Mouse (Mus musculus) ES-E14 (cell line): ENCODE measurements around the gene Zbtb8os. TPM values are rescaled to one million over a fixed set of nuclear protein-coding genes. Genes with fewer than 3 reads are reported as not detected.

Source experiments
- DNase-seq: peaks from one replicate; pipeline ENCODE4 v3.0.0-alpha.2; 2013; ENCODE audit warnings: low read depth, low spot score
- H3K27ac ChIP-seq: 2 replicates; pipeline ENCODE4 v1.5.1; 2012; ENCODE audit warnings: low read depth, mild to moderate bottlenecking, low read length, moderate library complexity, mixed read lengths; ENCODE audit not compliant: poor library complexity, insufficient read depth, severe bottlenecking
- H3K36me3 ChIP-seq: 2 replicates; pipeline ENCODE4 v1.6.1; 2012; ENCODE audit warnings: mild to moderate bottlenecking, low read length, moderate library complexity, mixed read lengths; ENCODE audit not compliant: control insufficient read depth, poor library complexity, insufficient read depth, severe bottlenecking
- H3K4me1 ChIP-seq, 2 experiments: fragments of 150-350 bp in 1 of 2; sonication (generic) in 1 of 2; 2 replicates each; pipeline ENCODE4 v1.6.1; 2012; ENCODE audit warnings: low read length in 2 of 2, mild to moderate bottlenecking in 1 of 2, mixed read lengths in 1 of 2; ENCODE audit not compliant: control insufficient read depth in 2 of 2, insufficient read depth in 2 of 2, poor library complexity in 1 of 2
- H3K4me3 ChIP-seq, 2 experiments: fragments of 150-350 bp in 1 of 2; sonication (generic) in 1 of 2; 2 replicates each; pipeline ENCODE4 v1.5.1; 2012; ENCODE audit warnings: low read length in 2 of 2, low read depth in 1 of 2, mild to moderate bottlenecking in 1 of 2, mixed read lengths in 1 of 2; ENCODE audit not compliant: insufficient read depth in 1 of 2, poor library complexity in 1 of 2, severe bottlenecking in 1 of 2
- H3K9ac ChIP-seq: 2 replicates; pipeline ENCODE4 v1.6.1; 2012; ENCODE audit warnings: low read depth, mild to moderate bottlenecking, low read length, mixed read lengths; ENCODE audit not compliant: poor library complexity, insufficient read depth, severe bottlenecking
- H3K9me3 ChIP-seq: fragments of 150-350 bp; sonication (generic); 2 replicates; pipeline ENCODE4 v1.6.1; 2012; ENCODE audit warnings: low read depth, mild to moderate bottlenecking, low read length; ENCODE audit not compliant: control insufficient read depth, insufficient read depth
- CHD2 ChIP-seq: IDR thresholded peaks from 2 replicates; pipeline ENCODE4 v1.6.1; 2014; ENCODE audit warnings: mild to moderate bottlenecking, low read depth, low read length, inconsistent platforms
- HCFC1 ChIP-seq: IDR thresholded peaks from 2 replicates; pipeline ENCODE4 v1.6.1; 2012; ENCODE audit warnings: low read length, inconsistent platforms, borderline replicate concordance; ENCODE audit not compliant: insufficient read depth
- MAFK ChIP-seq: IDR thresholded peaks from 2 replicates; pipeline ENCODE4 v1.6.1; 2014; ENCODE audit warnings: mild to moderate bottlenecking, low read depth, low read length, inconsistent platforms; ENCODE audit not compliant: insufficient read depth
- ZC3H11A ChIP-seq: IDR thresholded peaks from 2 replicates; pipeline ENCODE4 v1.6.1; 2012; ENCODE audit warnings: low read depth, mild to moderate bottlenecking, inconsistent platforms, low read length, borderline replicate concordance
- ZNF384 ChIP-seq: IDR thresholded peaks from 2 replicates; pipeline ENCODE4 v1.6.1; 2012; ENCODE audit warnings: low read depth, low read length, inconsistent platforms
- in situ Hi-C, 2 experiments: fragments of 600-800 bp; cut with MboI; formaldehyde crosslinking; loops; one replicate each; pipeline ENCODE4 v1.15.1; 2025; ENCODE audit warnings: low sequenced_read_pairs in 2 of 2, inconsistent platforms in 1 of 2; ENCODE audit not compliant: unreplicated experiment in 2 of 2
- total RNA-seq: library from RNA; depleted of rRNA; stranded (reverse); fragments of 300-350 nt; gene quantifications from 2 replicates; pipeline ENCODE4 v1.2.3, GENCODE M21; 2012

Zbtb8os gene
- total RNA-seq, 1 experiment = 59.9 TPM

GRCm38 (mm10) chr4:129346481-129347154 is 11.1 kb downstream of the Zbtb8os start:
- Histone ChIP-seq H3K4me3 (no peak overlapping the region), H3K36me3 (peaks cover 9% of the 10 kb centered on the region; the same call in 1 of the 2 replicates), H3K4me1 (no peaks in the 10 kb centered on the region), H3K9ac (no peak overlapping the region), H3K9me3 (no peaks in the 10 kb centered on the region), H3K27ac (no peak overlapping the region)
- TF ChIP-seq ZNF384 = no peak
- no peak for TF ChIP-seq CHD2
- no peak for TF ChIP-seq MAFK
- no peak for TF ChIP-seq ZC3H11A
- in situ Hi-C loops = no loop called here
- no peak for DNase-seq

DNA sequence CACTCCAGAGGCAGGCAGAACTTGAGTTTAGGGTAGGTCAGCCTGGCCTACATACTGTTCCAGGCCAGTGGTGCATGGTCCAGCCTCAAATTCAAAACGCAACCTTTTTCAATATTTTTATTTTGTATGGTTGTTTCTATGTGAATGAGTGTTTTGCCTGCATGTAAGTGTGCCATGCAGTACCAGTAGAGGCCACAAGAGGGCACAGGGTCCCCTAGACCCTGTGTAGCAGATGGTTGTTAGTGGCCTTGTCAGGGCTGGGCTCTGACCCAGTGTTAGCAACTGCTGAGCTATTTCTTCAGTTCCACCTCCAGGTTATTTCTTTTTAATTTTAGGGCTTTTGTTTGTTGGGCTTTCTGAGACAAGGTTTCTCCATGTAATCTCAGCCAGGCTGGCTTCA is 15.1 kb downstream of the Zbtb8os start:
- Histone ChIP-seq H3K9me3 (no peaks in the 10 kb centered on the region), H3K4me1 (peaks cover 0 to 2% of the 10 kb centered on the region in 2 experiments; a peak in 1 of 4 replicates), H3K36me3 (peaks cover 21% of the 10 kb centered on the region), H3K4me3 (no peak overlapping the region), H3K27ac (no peak overlapping the region), H3K9ac (no peak overlapping the region)
- no peak for DNase-seq
- in situ Hi-C loops = loop anchor here (5.0 to 10.0 kb wide), 2 partner anchors 104 to 107 kb away; no protein-coding TSS in a partner anchor
- no peak for TF ChIP-seq ZNF384
- no peak for TF ChIP-seq CHD2
- TF ChIP-seq MAFK = no peak
- TF ChIP-seq HCFC1 = no peak
- TF ChIP-seq ZC3H11A = no peak

- H3K4me3 ChIP-seq = no peak overlapping the region
- H3K4me1 ChIP-seq = peaks cover 0 to 2% of the 10 kb centered on the region in 2 experiments; a peak in 1 of 4 replicates
- TF ChIP-seq ZC3H11A (no peak), ZNF384 (no peak), CHD2 (no peak), MAFK (no peak), HCFC1 (no peak)
- DNase-seq = no peak
- no peak overlapping the region for H3K27ac ChIP-seq
- peaks cover 24% of the 10 kb centered on the region for H3K36me3 ChIP-seq
- H3K9me3 ChIP-seq = no peaks in the 10 kb centered on the region
- H3K9ac ChIP-seq = no peak overlapping the region
- in situ Hi-C loops = loop anchor here (5.0 to 10.0 kb wide), 2 partner anchors 104 to 106 kb away; no protein-coding TSS in a partner anchor
These were observed 15.6 kb downstream of the Zbtb8os start for GRCm38 (mm10) chr4:129351111-129351510.

DNA sequence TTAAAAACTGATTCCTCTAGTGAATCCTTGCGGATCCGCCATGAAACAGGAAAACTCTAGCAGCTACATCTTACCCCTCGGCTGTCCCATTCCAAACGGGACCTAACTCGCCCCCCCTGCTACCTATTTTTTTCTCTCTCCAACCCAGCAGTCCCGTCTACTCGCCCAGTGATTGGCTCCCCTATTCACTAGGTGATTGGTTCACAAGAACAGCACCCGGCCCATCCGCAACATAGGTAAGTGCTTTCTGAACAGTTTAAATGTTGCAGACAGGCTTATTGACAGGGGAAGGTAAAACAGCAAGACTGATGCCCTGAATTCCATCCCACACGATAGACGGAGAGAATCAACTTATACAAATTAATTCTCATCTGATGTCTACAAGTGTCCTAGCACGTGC is 17.7 kb downstream of the Zbtb8os start:
- H3K36me3 ChIP-seq = peaks cover 30% of the 10 kb centered on the region
- no peak for TF ChIP-seq CHD2
- no peak for TF ChIP-seq ZNF384
- TF ChIP-seq HCFC1 = no peak
- no peak for TF ChIP-seq MAFK
- no peak for TF ChIP-seq ZC3H11A
- H3K27ac ChIP-seq = no peak overlapping the region; the same call in 1 of the 2 replicates
- DNase-seq = no peak
- no peaks in the 10 kb centered on the region for H3K9me3 ChIP-seq
- in situ Hi-C loops = loop anchor here (5.0 to 10.0 kb wide), 2 partner anchors 102 to 104 kb away; no protein-coding TSS in a partner anchor
- peak overlapping the region; percentile 67; the same call in 1 of the 2 replicates for H3K9ac ChIP-seq
- peaks cover 0 to 2% of the 10 kb centered on the region in 2 experiments; a peak in 1 of 4 replicates for H3K4me1 ChIP-seq
- H3K4me3 ChIP-seq = peak overlapping the region; percentile 34 to 56
